Mouse (Mus musculus) G1E (cell line): Measurements from ENCODE around the gene Grin2a. TPM values are rescaled to one million over a fixed set of nuclear protein-coding genes. Genes with fewer than 3 reads are reported as not detected.

Experiments used
- ATAC-seq: 2 replicates; pipeline ENCODE4 v1.8.0; 2016; ENCODE audit warnings: mild to moderate bottlenecking; ENCODE audit not compliant: insufficient number of reproducible peaks, poor library complexity, low FRiP score, severe bottlenecking; ENCODE audit errors: extremely low read depth
- DNase-seq: peaks from one replicate; pipeline ENCODE4 v3.0.0; 2012; ENCODE audit warnings: low spot score
- H3K27me3 ChIP-seq: 2 replicates; pipeline ENCODE4 v1.6.1; 2012; ENCODE audit warnings: mild to moderate bottlenecking, low read length, inconsistent platforms; ENCODE audit not compliant: insufficient read depth
- H3K36me3 ChIP-seq: replicated peaks from 2 replicates; pipeline ENCODE3; 2012; ENCODE audit warnings: mild to moderate bottlenecking, inconsistent platforms
- H3K4me1 ChIP-seq: 2 replicates; pipeline ENCODE4 v1.6.1; 2012; ENCODE audit warnings: low read depth, low read length, inconsistent platforms, mixed read lengths; ENCODE audit not compliant: insufficient read depth
- H3K4me3 ChIP-seq: 2 replicates; pipeline ENCODE4 v1.5.1; 2012; ENCODE audit warnings: low read depth, mild to moderate bottlenecking, inconsistent platforms, low read length, moderate library complexity, mixed read lengths
- H3K9me3 ChIP-seq: replicated peaks from 2 replicates; pipeline ENCODE4 v1.6.1; 2012; ENCODE audit warnings: inconsistent platforms
- CTCF ChIP-seq: IDR thresholded peaks from 2 replicates; pipeline ENCODE4 v1.5.1; 2012; ENCODE audit warnings: low read depth, low read length, inconsistent platforms, mixed read lengths
- GATA1 ChIP-seq: IDR thresholded peaks from 2 replicates; pipeline ENCODE4 v1.6.1; 2012; ENCODE audit warnings: borderline replicate concordance, low read length, inconsistent platforms, mixed read lengths
- GATA2 ChIP-seq: IDR thresholded peaks from 2 replicates; pipeline ENCODE4 v1.6.1; 2012; ENCODE audit warnings: low read depth, low read length, inconsistent platforms, borderline replicate concordance
- POLR2AphosphoS5 ChIP-seq: IDR thresholded peaks from 2 replicates; pipeline ENCODE4 v1.6.1; 2012; ENCODE audit warnings: low read depth, low read length, inconsistent platforms; ENCODE audit not compliant: insufficient replicate concordance
- TAL1 ChIP-seq: conservative IDR thresholded peaks from 2 replicates; pipeline ENCODE4 v1.6.1; 2012; ENCODE audit warnings: low read depth, low read length, inconsistent platforms, mixed read lengths
- polyA plus RNA-seq: library from polyadenylated mRNA; stranded (reverse); fragments of >175 nt; gene quantifications from 2 replicates; pipeline ENCODE4 v1.2.3, GENCODE M21; 2012
- total RNA-seq, 2 experiments: library from RNA; stranded (forward) in 1 of 2; stranded (reverse) in 1 of 2; fragments of 200-1000 nt in 1 of 2; fragments of >200 nt in 1 of 2; fragmentation: Nextera tagmentation in 1 of 2; gene quantifications; 2 replicates each; pipeline ENCODE4 v1.2.3; 2014 to 2017

Gene Grin2a
- total and polyA plus RNA-seq, 3 experiments = 0.16 TPM; not detected in 2

- no peak for ATAC-seq
- H3K9me3 ChIP-seq = no peaks in the 10 kb centered on the region
- DNase-seq = no peak
- no peaks in the 10 kb centered on the region for H3K27me3 ChIP-seq
- H3K36me3 ChIP-seq = no peaks in the 10 kb centered on the region
- TF ChIP-seq CTCF = no peak
- no peak for TF ChIP-seq POLR2AphosphoS5
- no peak for TF ChIP-seq TAL1
- TF ChIP-seq GATA2 = no peak
- no peak for TF ChIP-seq GATA1
- no peak overlapping the region for H3K4me3 ChIP-seq
- no peaks in the 10 kb centered on the region for H3K4me1 ChIP-seq
Measured at GRCm38 (mm10) chr16:9785821-9786220, 209.5 kb downstream of the Grin2a start.

GRCm38 (mm10) chr16:9768981-9769380, 226.4 kb downstream of the Grin2a start:
- Histone ChIP-seq H3K4me3 (no peak overlapping the region), H3K27me3 (no peaks in the 10 kb centered on the region), H3K9me3 (no peaks in the 10 kb centered on the region), H3K36me3 (no peaks in the 10 kb centered on the region), H3K4me1 (no peaks in the 10 kb centered on the region)
- ATAC-seq = no peak
- TF ChIP-seq CTCF (no peak), GATA2 (no peak), POLR2AphosphoS5 (no peak), GATA1 (no peak), TAL1 (no peak)
- DNase-seq = no peak

DNA sequence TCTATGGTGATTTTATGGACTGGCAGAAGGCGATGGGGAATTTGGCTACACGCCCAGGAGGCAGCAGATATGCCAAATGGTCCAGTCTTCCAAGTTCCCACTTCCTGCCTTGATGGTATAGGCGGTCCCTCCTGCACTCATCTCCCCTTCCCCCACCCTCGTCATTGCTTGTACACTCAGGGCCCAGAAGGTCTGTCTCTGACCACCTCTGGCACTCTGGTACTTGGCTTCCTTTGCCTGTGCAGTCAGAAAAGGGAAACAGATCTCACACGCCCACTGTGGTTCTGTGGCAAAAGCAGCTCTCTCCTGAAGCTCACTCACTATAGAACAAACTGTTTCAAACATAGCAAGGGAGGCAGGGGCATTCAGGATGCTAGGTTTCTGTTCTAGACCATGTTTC, 227.0 kb downstream of the Grin2a start:
- no peaks in the 10 kb centered on the region for H3K9me3 ChIP-seq
- H3K4me1 ChIP-seq = no peaks in the 10 kb centered on the region
- H3K4me3 ChIP-seq = no peak overlapping the region
- no peak for DNase-seq
- TF ChIP-seq TAL1 = no peak
- TF ChIP-seq GATA1 = no peak
- no peak for TF ChIP-seq POLR2AphosphoS5
- TF ChIP-seq CTCF = no peak
- TF ChIP-seq GATA2 = no peak
- no peak for ATAC-seq
- H3K36me3 ChIP-seq = no peaks in the 10 kb centered on the region
- no peaks in the 10 kb centered on the region for H3K27me3 ChIP-seq

DNA sequence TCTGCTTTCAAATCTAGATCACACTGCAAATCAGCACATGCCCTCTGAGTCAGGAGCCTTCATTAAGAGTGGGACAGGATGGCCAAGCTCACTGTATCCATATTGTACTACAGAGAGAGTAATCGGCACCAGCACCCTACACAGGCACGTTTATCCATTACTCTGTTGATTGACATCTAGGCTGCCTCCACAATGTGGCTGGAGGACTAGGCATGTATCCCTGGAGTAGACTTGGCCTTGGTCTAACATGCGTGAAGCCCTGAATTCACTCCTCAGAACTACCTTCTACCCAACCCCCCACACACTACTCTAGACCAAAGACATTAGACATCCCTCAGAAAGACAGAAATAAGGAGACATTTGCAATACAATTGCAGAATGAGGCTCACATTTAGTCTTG, 227.4 kb downstream of the Grin2a start:
- H3K4me3 ChIP-seq = no peak overlapping the region
- H3K27me3 ChIP-seq = no peaks in the 10 kb centered on the region
- no peaks in the 10 kb centered on the region for H3K36me3 ChIP-seq
- no peak for DNase-seq
- H3K9me3 ChIP-seq = no peaks in the 10 kb centered on the region
- no peaks in the 10 kb centered on the region for H3K4me1 ChIP-seq
- TF ChIP-seq CTCF = no peak
- TF ChIP-seq POLR2AphosphoS5 = no peak
- no peak for TF ChIP-seq TAL1
- no peak for TF ChIP-seq GATA1
- TF ChIP-seq GATA2 = no peak
- no peak for ATAC-seq

DNA sequence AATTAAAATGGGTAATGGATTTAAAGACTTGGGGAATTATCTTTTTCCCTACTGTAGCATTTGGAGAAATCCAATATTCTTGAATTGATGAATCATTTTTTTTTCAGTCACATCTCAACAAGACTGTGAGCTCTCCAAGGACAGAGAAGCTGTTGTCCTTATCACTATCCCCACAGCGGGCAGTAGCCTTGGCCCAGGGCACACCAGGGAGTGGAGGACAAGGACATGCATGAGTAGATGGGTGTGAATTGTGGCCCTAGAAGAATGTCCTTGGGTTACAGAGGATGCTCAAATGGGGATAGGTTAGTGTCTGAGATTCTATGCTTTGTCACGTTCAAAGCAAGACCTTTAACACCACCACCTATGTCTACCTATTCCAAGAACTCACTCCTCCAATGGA, 231.3 kb downstream of the Grin2a start:
- TF ChIP-seq GATA1 (no peak), POLR2AphosphoS5 (no peak), TAL1 (no peak), GATA2 (no peak), CTCF (no peak)
- Histone ChIP-seq H3K9me3 (no peaks in the 10 kb centered on the region), H3K36me3 (no peaks in the 10 kb centered on the region), H3K4me1 (no peaks in the 10 kb centered on the region), H3K27me3 (no peaks in the 10 kb centered on the region), H3K4me3 (no peak overlapping the region)
- DNase-seq (no peak), ATAC-seq (no peak)

DNA sequence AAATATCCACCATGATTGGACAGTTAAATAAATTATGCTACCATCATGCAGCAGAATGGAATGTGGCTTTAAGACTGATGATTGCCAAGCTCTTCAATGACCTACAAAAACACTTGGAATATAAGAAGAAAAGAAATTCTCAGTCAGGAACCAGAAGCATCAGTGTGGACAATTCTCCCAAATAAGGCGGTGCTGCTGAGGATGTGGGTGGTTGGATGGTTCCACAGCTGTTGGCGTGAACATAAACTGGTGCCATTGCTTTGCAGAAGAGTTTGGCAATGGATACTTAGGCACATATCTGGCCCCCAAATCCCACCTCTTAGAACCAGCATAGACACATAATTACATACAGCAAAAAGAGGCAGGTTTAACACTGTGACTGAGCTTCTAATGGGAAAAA, 235.0 kb downstream of the Grin2a start:
- DNase-seq (no peak), ATAC-seq (no peak)
- no peaks in the 10 kb centered on the region for H3K36me3 ChIP-seq
- TF ChIP-seq GATA2 = no peak
- no peak for TF ChIP-seq POLR2AphosphoS5
- TF ChIP-seq TAL1 = no peak
- TF ChIP-seq CTCF = no peak
- TF ChIP-seq GATA1 = no peak
- no peaks in the 10 kb centered on the region for H3K9me3 ChIP-seq
- no peak overlapping the region for H3K4me3 ChIP-seq
- H3K4me1 ChIP-seq = no peaks in the 10 kb centered on the region
- no peaks in the 10 kb centered on the region for H3K27me3 ChIP-seq

DNA sequence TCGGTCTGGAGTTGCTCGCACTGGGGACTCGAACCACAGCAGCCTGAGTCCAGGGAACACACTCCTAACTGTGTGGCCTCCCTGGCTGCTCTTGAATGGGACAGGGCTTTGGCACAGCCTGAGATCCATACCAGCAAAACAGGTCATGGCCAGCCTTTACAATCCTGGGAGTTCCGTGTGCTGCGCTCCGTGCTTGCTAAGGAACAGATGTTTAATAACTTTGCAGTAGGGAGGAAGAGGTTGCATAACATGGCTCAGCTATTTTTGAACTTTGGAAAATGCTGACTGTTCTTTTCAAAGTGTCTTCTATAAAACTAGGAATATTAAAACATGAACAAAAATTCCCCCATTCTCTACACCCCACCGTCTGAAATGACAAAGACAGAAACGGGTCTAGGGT, 238.5 kb downstream of the Grin2a start:
- ATAC-seq (no peak), DNase-seq (no peak)
- TF ChIP-seq GATA2 (no peak), GATA1 (no peak), POLR2AphosphoS5 (no peak), TAL1 (no peak), CTCF (no peak)
- Histone ChIP-seq H3K4me1 (no peaks in the 10 kb centered on the region), H3K36me3 (no peaks in the 10 kb centered on the region), H3K4me3 (no peak overlapping the region), H3K27me3 (no peaks in the 10 kb centered on the region), H3K9me3 (no peaks in the 10 kb centered on the region)
